Mouse (Mus musculus) forebrain, embryonic 16.5 days (tissue): ENCODE results near the gene Slc44a5. TPM values are rescaled to one million over a fixed set of nuclear protein-coding genes. Genes with fewer than 3 reads are reported as not detected.
A peak's percentile ranks its signal among the peaks of the same experiment; 100 is the strongest.

Source experiments
- ATAC-seq: fragments of 200-750 bp; cut with Nextera tagmentation; 2 replicates; pipeline ENCODE4 v1.8.0; 2017; ENCODE audit warnings: mild to moderate bottlenecking, moderate library complexity
- H3K27ac ChIP-seq: fragments of 300-500 bp; sonication (generic); 2 replicates; pipeline ENCODE4 v1.5.1; 2014; ENCODE audit warnings: low read length, control low read depth
- H3K27me3 ChIP-seq: fragments of 300-500 bp; sonication (generic); replicated peaks from 2 replicates; pipeline ENCODE4 v1.6.1; 2014; ENCODE audit warnings: low read length; ENCODE audit not compliant: control insufficient read depth, insufficient read depth
- H3K36me3 ChIP-seq: fragments of 300-500 bp; sonication (generic); 2 replicates; pipeline ENCODE4 v1.6.1; 2014; ENCODE audit not compliant: control insufficient read depth, insufficient read depth
- H3K4me1 ChIP-seq: fragments of 300-500 bp; sonication (generic); replicated peaks from 2 replicates; pipeline ENCODE4 v1.6.1; 2014; ENCODE audit warnings: low read length; ENCODE audit not compliant: control insufficient read depth, insufficient read depth
- H3K4me2 ChIP-seq: fragments of 300-500 bp; sonication (generic); 2 replicates; pipeline ENCODE4 v1.6.1; 2014; ENCODE audit warnings: mild to moderate bottlenecking, low read length, control low read depth
- H3K4me3 ChIP-seq: fragments of 300-500 bp; sonication (generic); replicated peaks from 2 replicates; pipeline ENCODE4 v1.5.1; 2014; ENCODE audit warnings: mild to moderate bottlenecking, low read length, control low read depth
- H3K9ac ChIP-seq: fragments of 300-500 bp; sonication (generic); replicated peaks from 2 replicates; pipeline ENCODE4 v1.6.1; 2014; ENCODE audit warnings: low read depth, low read length, control low read depth
- H3K9me3 ChIP-seq: fragments of 300-500 bp; sonication (generic); 2 replicates; pipeline ENCODE4 v1.6.1; 2016; ENCODE audit warnings: low read length; ENCODE audit not compliant: control insufficient read depth
- WGBS: fragments of 180-500 bp; shearing (Covaris S2); extraction: QIAGEN DNeasy Blood & Tissue Kit; methylation state at CpG from one replicate; pipeline ENCODE4 v1.1.7; 2014; 5-methylcytosine and 5-hydroxymethylcytosine counted together
- polyA plus RNA-seq: library from polyadenylated mRNA; unstranded; fragments of >200 nt; fragmentation: Nextera tagmentation; extraction: Ambion mirVana; gene quantifications from 2 replicates; pipeline ENCODE4 v1.2.1, GENCODE M21; 2015

The Slc44a5 gene
- polyA plus RNA-seq, 1 experiment from 2014 or later: 9.1 TPM

- Histone ChIP-seq H3K27ac (no peak overlapping the region), H3K27me3 (no peaks in the 10 kb centered on the region), H3K9me3 (no peaks in the 10 kb centered on the region), H3K9ac (no peak overlapping the region), H3K36me3 (no peaks in the 10 kb centered on the region), H3K4me3 (no peak overlapping the region), H3K4me1 (peaks cover 14% of the 10 kb centered on the region), H3K4me2 (no peak overlapping the region)
- ATAC-seq: 0 out of 2 replicates have a peak, but pooled peaks have one; percentile 14
- 84% methylated on average over 4 of the region's 4 CpGs for WGBS
Measured at GRCm38 (mm10) chr3:154115478-154115877, 142.2 kb downstream of the Slc44a5 start.

GRCm38 (mm10) chr3:154116000-154116399 is 142.8 kb downstream of the Slc44a5 start:
- WGBS: 89% methylated on average over 5 of the region's 5 CpGs
- no peaks in the 10 kb centered on the region for H3K36me3 ChIP-seq
- no peak for ATAC-seq
- no peaks in the 10 kb centered on the region for H3K9me3 ChIP-seq
- no peak overlapping the region for H3K9ac ChIP-seq
- H3K27ac ChIP-seq: no peak overlapping the region
- no peak overlapping the region for H3K4me2 ChIP-seq
- H3K4me3 ChIP-seq: no peak overlapping the region
- H3K27me3 ChIP-seq: no peaks in the 10 kb centered on the region
- peaks cover 14% of the 10 kb centered on the region for H3K4me1 ChIP-seq

- no peak overlapping the region for H3K4me2 ChIP-seq
- H3K9ac ChIP-seq: no peak overlapping the region
- no peaks in the 10 kb centered on the region for H3K9me3 ChIP-seq
- H3K27ac ChIP-seq: no peak overlapping the region
- H3K4me3 ChIP-seq: no peak overlapping the region
- peak; percentile 61 for ATAC-seq
- no peaks in the 10 kb centered on the region for H3K36me3 ChIP-seq
- 37% methylated on average over 6 of the region's 6 CpGs for WGBS
- H3K27me3 ChIP-seq: no peaks in the 10 kb centered on the region
- peaks cover 14% of the 10 kb centered on the region for H3K4me1 ChIP-seq
Measured at GRCm38 (mm10) chr3:154118992-154119603, 145.9 kb downstream of the Slc44a5 start.

GRCm38 (mm10) chr3:154122531-154122930 is 149.3 kb downstream of the Slc44a5 start:
- ATAC-seq: 0 out of 2 replicates have a peak, but pooled peaks have one; percentile 22
- H3K27ac ChIP-seq: no peak overlapping the region
- no peaks in the 10 kb centered on the region for H3K36me3 ChIP-seq
- no peaks in the 10 kb centered on the region for H3K27me3 ChIP-seq
- H3K4me3 ChIP-seq: no peak overlapping the region
- no peak overlapping the region for H3K9ac ChIP-seq
- peaks cover 19% of the 10 kb centered on the region for H3K4me1 ChIP-seq
- no peak overlapping the region for H3K4me2 ChIP-seq
- WGBS: 72% methylated on average over 3 of the region's 3 CpGs
- H3K9me3 ChIP-seq: no peaks in the 10 kb centered on the region

- Histone ChIP-seq H3K4me1 (peaks cover 10% of the 10 kb centered on the region), H3K36me3 (no peaks in the 10 kb centered on the region), H3K9me3 (no peaks in the 10 kb centered on the region), H3K27ac (no peak overlapping the region), H3K9ac (no peak overlapping the region), H3K4me2 (no peak overlapping the region), H3K4me3 (no peak overlapping the region), H3K27me3 (no peaks in the 10 kb centered on the region)
- ATAC-seq: no peak; the same call in 1 of the 2 replicates
- WGBS: 10% methylated on average over 15 of the region's 15 CpGs
Measured at GRCm38 (mm10) chr3:154124890-154125575, 151.8 kb downstream of the Slc44a5 start.

GRCm38 (mm10) chr3:154125768-154126376 is 152.6 kb downstream of the Slc44a5 start:
- no peaks in the 10 kb centered on the region for H3K27me3 ChIP-seq
- H3K36me3 ChIP-seq: no peaks in the 10 kb centered on the region
- no peak overlapping the region for H3K27ac ChIP-seq
- no peak overlapping the region for H3K4me3 ChIP-seq
- H3K9me3 ChIP-seq: no peaks in the 10 kb centered on the region
- no peak overlapping the region for H3K9ac ChIP-seq
- H3K4me2 ChIP-seq: no peak overlapping the region
- WGBS: 37% methylated on average over 7 of the region's 7 CpGs
- no peak for ATAC-seq
- H3K4me1 ChIP-seq: peaks cover 10% of the 10 kb centered on the region

GRCm38 (mm10) chr3:154127246-154127645 is 154.0 kb downstream of the Slc44a5 start:
- H3K27me3 ChIP-seq: no peaks in the 10 kb centered on the region
- H3K4me1 ChIP-seq: peaks cover 10% of the 10 kb centered on the region
- H3K27ac ChIP-seq: no peak overlapping the region
- ATAC-seq: peak; percentile 45
- H3K4me2 ChIP-seq: no peak overlapping the region
- H3K36me3 ChIP-seq: no peaks in the 10 kb centered on the region
- WGBS: 44% methylated on average over 3 of the region's 3 CpGs
- H3K9ac ChIP-seq: no peak overlapping the region
- no peak overlapping the region for H3K4me3 ChIP-seq
- H3K9me3 ChIP-seq: no peaks in the 10 kb centered on the region

- H3K27me3 ChIP-seq: no peaks in the 10 kb centered on the region
- 57% methylated on average over 4 of the region's 4 CpGs for WGBS
- H3K9me3 ChIP-seq: no peaks in the 10 kb centered on the region
- H3K4me1 ChIP-seq: peaks cover 10% of the 10 kb centered on the region
- no peak overlapping the region for H3K9ac ChIP-seq
- no peak overlapping the region for H3K4me2 ChIP-seq
- no peak overlapping the region for H3K27ac ChIP-seq
- H3K36me3 ChIP-seq: no peaks in the 10 kb centered on the region
- no peak overlapping the region for H3K4me3 ChIP-seq
- no peak for ATAC-seq
Measured at GRCm38 (mm10) chr3:154129036-154129435, 155.8 kb downstream of the Slc44a5 start.

GRCm38 (mm10) chr3:154130431-154131114 is 157.3 kb downstream of the Slc44a5 start:
- Histone ChIP-seq H3K27ac (no peak overlapping the region), H3K9ac (no peak overlapping the region), H3K4me1 (peaks cover 4% of the 10 kb centered on the region; the same call in 1 of the 2 replicates), H3K27me3 (no peaks in the 10 kb centered on the region), H3K4me2 (no peak overlapping the region), H3K36me3 (no peaks in the 10 kb centered on the region), H3K9me3 (no peaks in the 10 kb centered on the region), H3K4me3 (no peak overlapping the region)
- no peak for ATAC-seq
- 87% methylated on average over 5 of the region's 6 CpGs for WGBS
